Mouse (Mus musculus) monocyte, adult 5-6 weeks (primary cell): ENCODE measurements around the gene Ncor2. TPM values are rescaled to one million over a fixed set of nuclear protein-coding genes. Genes with fewer than 3 reads are reported as not detected.

ENCODE experiments used
- ATAC-seq: fragments of 153-309, 156-312 bp; replicated peaks from 2 replicates; pipeline ENCODE4 v1.8.0; 2017; ENCODE audit warnings: mild to moderate bottlenecking; ENCODE audit not compliant: low TSS enrichment, insufficient number of reproducible peaks, severe bottlenecking, poor library complexity, low FRiP score
- total RNA-seq: library from RNA; stranded (forward); fragments of 200-1000, 200-491, 200-594 nt; gene quantifications from 3 replicates; pipeline ENCODE4 v1.2.3, GENCODE M21; 2017

Ncor2 gene
- total RNA-seq, 1 experiment from 2014 or later, result 14.4 TPM

DNA sequence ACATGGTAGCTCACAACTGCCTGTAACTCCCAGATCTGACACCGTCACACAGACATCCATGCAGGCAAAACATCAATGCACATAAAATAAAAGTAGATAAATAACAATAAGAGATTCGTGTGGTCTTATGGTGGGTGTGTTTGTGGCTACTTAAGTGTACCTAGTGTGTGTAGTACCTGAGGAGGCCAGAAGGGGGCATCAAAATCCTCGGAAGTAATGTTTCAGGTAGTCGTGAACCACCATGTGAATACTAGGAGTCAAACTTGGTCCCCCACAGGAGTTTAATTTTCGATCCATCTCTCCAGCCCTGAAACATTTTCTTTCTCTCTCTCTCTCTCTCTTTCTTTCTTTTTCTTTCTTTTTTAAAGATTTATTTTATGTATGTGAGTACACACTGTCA lies 192.8 kb downstream of the Ncor2 start:
- no peak for ATAC-seq

DNA sequence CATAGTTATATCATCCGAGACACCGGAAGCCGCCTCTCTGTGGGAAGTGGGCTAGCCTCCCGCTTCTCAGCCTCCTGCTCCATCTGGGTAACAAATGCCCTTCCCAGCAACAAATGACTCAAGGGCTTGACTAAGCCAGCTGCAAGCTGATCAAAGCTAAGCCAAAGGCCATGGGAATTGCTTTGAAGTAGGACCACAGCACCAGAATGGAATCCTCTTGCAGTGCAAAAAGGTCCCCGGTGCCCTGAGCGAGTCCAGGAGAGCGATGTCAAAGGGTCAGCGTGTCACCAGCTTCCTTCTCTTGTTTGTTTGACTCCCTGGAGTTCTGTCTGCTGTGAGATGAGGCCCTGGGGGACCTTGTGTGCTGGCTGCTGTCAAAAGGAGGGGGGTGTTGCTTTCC lies 209.2 kb downstream of the Ncor2 start:
- ATAC-seq, result no peak

Other genes starting within 250 kb of the Ncor2 start
- gene Rflna, start 176.0 kb downstream of the Ncor2 start, total RNA-seq, result not detected in 3 replicates
- gene Scarb1, start 161.9 kb upstream of the Ncor2 start, total RNA-seq, result 67.9 to 84.6 TPM (median 77.1 TPM) in 3 replicates
- gene Gm10382, start 210.1 kb upstream of the Ncor2 start, total RNA-seq, result 2.9 TPM in 1 of 3 replicates, not detected in the others
- 791 to 1,058 TPM (median 1,006 TPM) in 3 replicates for gene Ubc, start 211.0 kb upstream of the Ncor2 start, total RNA-seq